Mouse (Mus musculus) liver, embryonic 13.5 days (tissue): Measurements from ENCODE around the gene Cdk2ap1. TPM values are rescaled to one million over a fixed set of nuclear protein-coding genes. Genes with fewer than 3 reads are reported as not detected.

Experiments used
- ATAC-seq: fragments of 200-750 bp; cut with Nextera tagmentation; 2 replicates; pipeline ENCODE4 v1.8.0; 2017; ENCODE audit warnings: low read depth, mild to moderate bottlenecking, moderate number of reproducible peaks, moderate library complexity
- DNase-seq: peaks from one replicate; pipeline ENCODE4 v3.0.0; 2022
- H3K27ac ChIP-seq: fragments of 300-500 bp; sonication (generic); 2 replicates; pipeline ENCODE4 v1.5.1; 2015; ENCODE audit warnings: moderate library complexity, mild to moderate bottlenecking, inconsistent platforms
- H3K27me3 ChIP-seq: fragments of 300-500 bp; sonication (generic); 2 replicates; pipeline ENCODE4 v1.6.1; 2015; ENCODE audit warnings: mild to moderate bottlenecking, inconsistent platforms
- H3K36me3 ChIP-seq: fragments of 300-500 bp; sonication (generic); 2 replicates; pipeline ENCODE4 v1.6.1; 2015; ENCODE audit warnings: mild to moderate bottlenecking, inconsistent platforms
- H3K4me1 ChIP-seq: fragments of 300-500 bp; sonication (generic); replicated peaks from 2 replicates; pipeline ENCODE4 v1.6.1; 2015; ENCODE audit warnings: inconsistent platforms
- H3K4me2 ChIP-seq: fragments of 300-500 bp; sonication (generic); 2 replicates; pipeline ENCODE4 v1.6.1; 2015; ENCODE audit warnings: inconsistent platforms, mild to moderate bottlenecking, moderate library complexity
- H3K4me3 ChIP-seq: fragments of 300-500 bp; sonication (generic); replicated peaks from 2 replicates; pipeline ENCODE4 v1.5.1; 2015; ENCODE audit warnings: mild to moderate bottlenecking, inconsistent platforms
- H3K9ac ChIP-seq: fragments of 300-500 bp; sonication (generic); 2 replicates; pipeline ENCODE4 v1.6.1; 2015; ENCODE audit warnings: mild to moderate bottlenecking, inconsistent platforms
- H3K9me3 ChIP-seq: fragments of 300-500 bp; sonication (generic); replicated peaks from 2 replicates; pipeline ENCODE4 v1.6.1; 2016; ENCODE audit warnings: inconsistent platforms
- WGBS: fragments of 180-500 bp; shearing (Covaris S2); methylation state at CpG from one replicate; pipeline ENCODE4 v1.1.7; 2015; ENCODE audit not compliant: insufficient replicate concordance; 5-methylcytosine and 5-hydroxymethylcytosine counted together
- polyA plus RNA-seq: library from polyadenylated mRNA; unstranded; fragments of >200 nt; fragmentation: Nextera tagmentation; extraction: Ambion mirVana; gene quantifications from 2 replicates; pipeline ENCODE4 v1.2.1, GENCODE M21; 2015

Cdk2ap1 gene
- polyA plus RNA-seq, 1 experiment from 2014 or later, result 17.1 TPM

- Histone ChIP-seq H3K4me2 (no peak overlapping the region), H3K27me3 (no peaks in the 10 kb centered on the region), H3K9ac (no peak overlapping the region), H3K9me3 (no peaks in the 10 kb centered on the region), H3K4me1 (no peaks in the 10 kb centered on the region), H3K27ac (no peak overlapping the region), H3K36me3 (peaks cover 12% of the 10 kb centered on the region), H3K4me3 (no peak overlapping the region)
- 74% methylated on average over 6 of the region's 6 CpGs for WGBS
- DNase-seq (no peak), ATAC-seq (no peak)
Observed at GRCm38 (mm10) chr5:124364173-124364918, 1.5 kb upstream of the Cdk2ap1 start.

- DNase-seq, result no peak
- no peaks in the 10 kb centered on the region for H3K27me3 ChIP-seq
- WGBS, result 69% methylated on average over 2 of the region's 2 CpGs
Observed at GRCm38 (mm10) chr5:124359641-124360040, 3.2 kb downstream of the Cdk2ap1 start.

GRCm38 (mm10) chr5:124356695-124357094, 6.2 kb downstream of the Cdk2ap1 start:
- 53% methylated on average over 3 of the region's 3 CpGs for WGBS

More at GRCm38 (mm10) chr5:124359641-124360040, 3.2 kb downstream of the Cdk2ap1 start:
- Histone ChIP-seq H3K4me1 (peaks cover 7% of the 10 kb centered on the region), H3K27ac (no peak overlapping the region), H3K36me3 (no peaks in the 10 kb centered on the region), H3K9me3 (no peaks in the 10 kb centered on the region), H3K4me2 (no peak overlapping the region), H3K9ac (no peak overlapping the region), H3K4me3 (no peak overlapping the region)
- no peak for ATAC-seq

GRCm38 (mm10) chr5:124355425-124355959, 7.4 kb downstream of the Cdk2ap1 start:
- Histone ChIP-seq H3K27me3 (no peaks in the 10 kb centered on the region), H3K4me2 (peak overlapping the region; percentile 97), H3K27ac (no peak overlapping the region), H3K9ac (peak overlapping the region; percentile 96; the same call in 1 of the 2 replicates), H3K9me3 (no peaks in the 10 kb centered on the region), H3K4me3 (peak overlapping the region; percentile 94), H3K36me3 (0 out of 2 replicates have a peak, but pooled peaks cover 4% of the 10 kb centered on the region), H3K4me1 (peaks cover 37% of the 10 kb centered on the region)
- ATAC-seq (no peak), DNase-seq (no peak)
- 9% methylated on average over 12 of the region's 12 CpGs for WGBS

More at GRCm38 (mm10) chr5:124356695-124357094, 6.2 kb downstream of the Cdk2ap1 start:
- no peaks in the 10 kb centered on the region for H3K9me3 ChIP-seq
- no peaks in the 10 kb centered on the region for H3K36me3 ChIP-seq
- no peak overlapping the region for H3K4me2 ChIP-seq
- no peak overlapping the region for H3K9ac ChIP-seq
- H3K4me3 ChIP-seq, result no peak overlapping the region
- H3K27ac ChIP-seq, result no peak overlapping the region
- H3K4me1 ChIP-seq, result peaks cover 25% of the 10 kb centered on the region
- DNase-seq, result no peak
- no peaks in the 10 kb centered on the region for H3K27me3 ChIP-seq
- no peak for ATAC-seq

GRCm38 (mm10) chr5:124354574-124355424, 8.1 kb downstream of the Cdk2ap1 start:
- WGBS, result under 1% methylated on average over 45 of the region's 60 CpGs
- H3K4me3 ChIP-seq, result peak overlapping the region; percentile 94
- ATAC-seq, result peak; percentile 74
- peaks cover 42% of the 10 kb centered on the region for H3K4me1 ChIP-seq
- DNase-seq, result peak; percentile 34
- H3K36me3 ChIP-seq, result peaks cover 6% of the 10 kb centered on the region
- peak overlapping the region; percentile 89 for H3K27ac ChIP-seq
- H3K9me3 ChIP-seq, result no peaks in the 10 kb centered on the region
- peak overlapping the region; percentile 96 for H3K9ac ChIP-seq
- peak overlapping the region; percentile 97 for H3K4me2 ChIP-seq
- no peaks in the 10 kb centered on the region for H3K27me3 ChIP-seq

- Histone ChIP-seq H3K36me3 (peaks cover 15% of the 10 kb centered on the region), H3K4me3 (peak overlapping the region; percentile 94), H3K27me3 (no peaks in the 10 kb centered on the region), H3K27ac (peak overlapping the region; percentile 89), H3K9ac (peak overlapping the region; percentile 96), H3K9me3 (no peaks in the 10 kb centered on the region), H3K4me2 (peak overlapping the region; percentile 97), H3K4me1 (peaks cover 46% of the 10 kb centered on the region)
- WGBS, result 1% methylated on average over 77 of the region's 132 CpGs
- DNase-seq, result peak; percentile 43
- ATAC-seq, result peak; percentile 45
Observed at GRCm38 (mm10) chr5:124353726-124354547, 8.9 kb downstream of the Cdk2ap1 start.

GRCm38 (mm10) chr5:124353011-124353725, 9.7 kb downstream of the Cdk2ap1 start:
- peak; percentile 1; the same call in 1 of the 2 replicates for ATAC-seq
- Histone ChIP-seq H3K4me3 (peak overlapping the region; percentile 94), H3K9ac (peak overlapping the region; percentile 96), H3K27me3 (no peaks in the 10 kb centered on the region), H3K27ac (peak overlapping the region; percentile 89), H3K36me3 (peaks cover 22% of the 10 kb centered on the region), H3K4me2 (peak overlapping the region; percentile 97), H3K4me1 (peaks cover 46% of the 10 kb centered on the region), H3K9me3 (no peaks in the 10 kb centered on the region)
- under 1% methylated on average over 31 of the region's 32 CpGs for WGBS
- peak; percentile 20 for DNase-seq

GRCm38 (mm10) chr5:124352141-124352920, 10.6 kb downstream of the Cdk2ap1 start:
- Histone ChIP-seq H3K27ac (peak overlapping the region; percentile 89), H3K27me3 (no peaks in the 10 kb centered on the region), H3K4me3 (peak overlapping the region; percentile 94), H3K9ac (peak overlapping the region; percentile 96), H3K9me3 (no peaks in the 10 kb centered on the region), H3K4me1 (peaks cover 46% of the 10 kb centered on the region), H3K36me3 (peaks cover 26% of the 10 kb centered on the region), H3K4me2 (peak overlapping the region; percentile 97)
- DNase-seq, result peak; percentile 42
- ATAC-seq, result peak; percentile 57
- 3% methylated on average over 29 of the region's 30 CpGs for WGBS

GRCm38 (mm10) chr5:124351604-124352003, 11.3 kb downstream of the Cdk2ap1 start:
- peak overlapping the region; percentile 89 for H3K27ac ChIP-seq
- no peak for DNase-seq
- H3K36me3 ChIP-seq, result peaks cover 31% of the 10 kb centered on the region
- WGBS, result 65% methylated on average over 3 of the region's 3 CpGs
- peak overlapping the region; percentile 94; the same call in 1 of the 2 replicates for H3K4me3 ChIP-seq
- peaks cover 46% of the 10 kb centered on the region for H3K4me1 ChIP-seq
- no peak for ATAC-seq
- peak overlapping the region; percentile 97 for H3K4me2 ChIP-seq
- peak overlapping the region; percentile 96 for H3K9ac ChIP-seq
- no peaks in the 10 kb centered on the region for H3K27me3 ChIP-seq
- H3K9me3 ChIP-seq, result no peaks in the 10 kb centered on the region
